In genomic region chr6:121075763-121076162, GRCm38 (mm10) we compare ENCODE assay signal across 14 mouse cellular contexts.
"Had no signal": no experiment of that assay in that cellular context is flagged by ENCODE, and none has a peak within 500 bp of the region (broad histone marks: within the 10 kb centered on the region; RNA-seq: fewer than 3 reads in every experiment).

No protein-coding gene starts in this region.

- H3K9me3 ChIP-seq: limb, embryonic 13.5 days; midbrain, embryonic 13.5 days; neural tube, embryonic 15.5 days had no signal

- H3K4me3 ChIP-seq: limb, embryonic 13.5 days; midbrain, embryonic 13.5 days; myocyte; neural tube, embryonic 15.5 days had no signal

- H3K4me2 ChIP-seq: limb, embryonic 13.5 days; lung, embryonic 14.5 days; midbrain, embryonic 13.5 days; neural tube, embryonic 15.5 days had no signal

- DNase-seq: kidney, adult 9 months; kidney, postnatal 4 days; left cerebral cortex, postnatal 4 days; lung, embryonic 14.5 days; lung, postnatal 10 days; lung, postnatal 4 days; right cerebral cortex, adult 18-20 months; right cerebral cortex, postnatal 25 days; thymus, postnatal 4 days had no signal

- H3K27me3 ChIP-seq: limb, embryonic 13.5 days; midbrain, embryonic 13.5 days; neural tube, embryonic 15.5 days had no signal

- H3K36me3 ChIP-seq: limb, embryonic 13.5 days; midbrain, embryonic 13.5 days; neural tube, embryonic 15.5 days had no signal

- H3K9ac ChIP-seq: limb, embryonic 13.5 days; lung, embryonic 14.5 days; midbrain, embryonic 13.5 days; neural tube, embryonic 15.5 days had no signal

- H3K27ac ChIP-seq: kidney, postnatal 0 days; limb, embryonic 13.5 days; midbrain, embryonic 13.5 days; neural tube, embryonic 15.5 days had no signal

- ATAC-seq: midbrain, embryonic 13.5 days had no signal
